Mouse (Mus musculus) thymus, postnatal 25 days (tissue): ENCODE data around the gene Nbeal2.
A peak's percentile ranks its signal among the peaks of the same experiment; 100 is the strongest.
"Not testable (repeated sequence)": the region's sequence is repeated elsewhere in the genome, so short reads cannot be mapped to it uniquely, and the experiment has no call there.

ENCODE experiments used
- DNase-seq: peaks from one replicate; pipeline ENCODE4 v3.0.0; 2022

Gene Nbeal2

DNA sequence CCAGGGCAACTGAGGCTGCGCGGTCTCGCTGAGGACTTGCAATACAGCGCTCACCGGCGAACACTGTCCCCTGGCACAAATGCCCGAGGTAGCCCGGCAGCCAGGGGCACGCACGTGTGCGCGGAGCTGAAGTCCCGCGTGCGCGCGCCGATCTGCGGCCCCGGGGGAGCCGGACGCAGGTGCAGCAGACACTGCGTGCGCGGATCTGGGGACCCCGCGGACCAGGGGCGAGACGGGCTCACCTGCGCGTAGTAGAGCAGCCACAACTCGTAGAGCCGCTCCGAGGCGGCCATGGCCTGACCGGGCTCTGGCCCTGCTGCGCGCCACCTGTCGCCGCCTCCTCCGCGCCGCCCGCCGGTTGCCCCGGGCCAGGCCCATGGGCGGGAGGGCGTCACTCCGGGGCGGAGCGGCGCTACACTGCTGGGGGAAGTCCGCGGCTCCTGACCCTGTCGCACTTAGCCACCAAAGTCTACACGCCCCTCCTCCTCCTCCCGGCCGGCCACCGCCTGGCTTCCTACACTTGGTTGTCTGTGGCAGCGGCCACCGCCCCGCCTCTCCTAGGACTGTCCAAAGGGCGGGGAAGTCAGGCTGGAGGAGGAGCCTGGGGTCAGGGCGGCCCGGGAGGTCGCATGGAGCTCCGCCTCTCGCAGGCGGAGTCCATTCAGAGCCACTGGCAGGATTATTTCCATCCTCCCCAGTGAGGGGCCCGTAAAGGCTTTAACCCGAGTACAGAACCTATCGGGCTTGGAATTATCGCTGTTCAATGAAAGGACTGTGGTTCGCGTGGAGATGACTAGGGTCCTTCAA, at the start of gene Nbeal2:
Gene Nbeal2, minus strand, starts transcription at position 507 of the 807 bp plus-strand sequence.
- peak; percentile 86 for DNase-seq

DNA sequence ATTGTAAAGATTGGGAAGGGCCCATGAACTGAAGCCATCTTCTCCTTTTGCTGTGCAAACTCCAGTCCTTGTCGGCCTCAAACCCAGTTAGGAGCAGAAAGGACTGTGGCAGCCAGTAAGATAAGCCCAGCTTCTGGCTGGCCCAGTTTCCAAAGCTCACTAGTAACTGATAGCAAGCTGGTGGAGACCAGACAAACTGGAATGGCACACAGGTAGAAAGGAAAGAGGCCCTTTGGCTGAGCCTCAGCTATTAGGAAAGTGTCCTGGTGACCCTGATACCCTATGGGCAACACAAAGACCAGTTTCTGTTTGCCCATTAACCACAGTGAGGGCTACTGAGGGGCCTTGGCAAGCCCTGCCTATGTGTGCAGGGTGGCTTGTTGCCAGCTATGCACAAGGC, 48.9 kb upstream of the Nbeal2 start:
- no peak for DNase-seq

DNA sequence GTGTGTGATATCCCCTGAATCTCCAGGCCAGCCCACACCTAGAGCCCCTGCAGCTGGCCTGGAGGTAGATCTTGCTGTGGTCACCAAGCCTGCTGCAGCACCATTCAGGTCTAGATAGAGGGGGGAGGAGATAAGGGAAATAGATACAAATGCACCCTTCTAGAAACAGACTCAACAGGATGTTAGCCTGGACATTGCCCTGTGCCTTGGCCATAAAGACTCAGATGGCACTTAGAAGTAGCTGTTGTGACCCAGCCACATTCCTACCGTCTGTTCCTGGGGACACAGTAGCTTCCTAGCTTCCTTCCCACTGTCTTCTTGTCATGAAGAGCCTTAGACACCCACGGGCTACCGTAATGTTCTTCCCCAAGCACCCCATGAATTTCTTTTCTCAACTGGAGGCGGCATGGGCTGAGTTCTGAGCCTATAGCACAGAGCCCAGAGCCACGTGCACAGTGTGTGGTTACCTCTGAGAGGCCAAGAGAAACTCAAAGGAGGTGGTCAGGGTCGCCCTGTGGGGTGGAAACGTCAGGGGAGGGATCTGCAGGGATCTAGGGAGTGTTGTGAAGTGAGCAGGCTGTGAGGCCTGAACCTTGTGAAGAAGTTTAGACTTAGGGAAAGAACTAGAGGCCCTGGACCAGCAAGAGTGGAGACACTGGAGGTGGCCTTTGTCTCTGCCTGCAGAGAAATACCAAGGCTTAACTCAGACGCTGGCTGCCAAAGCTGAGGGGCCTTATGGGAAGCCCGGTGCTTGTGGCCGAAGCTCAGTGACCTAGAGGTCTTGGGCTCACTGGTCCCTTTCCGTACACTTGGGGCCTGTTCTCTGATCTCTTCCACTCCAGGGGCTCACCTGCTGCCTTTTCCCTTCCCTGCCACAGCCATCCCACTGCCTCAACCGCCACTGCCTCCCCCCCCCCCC, 47.4 kb upstream of the Nbeal2 start:
- DNase-seq = no peak

DNA sequence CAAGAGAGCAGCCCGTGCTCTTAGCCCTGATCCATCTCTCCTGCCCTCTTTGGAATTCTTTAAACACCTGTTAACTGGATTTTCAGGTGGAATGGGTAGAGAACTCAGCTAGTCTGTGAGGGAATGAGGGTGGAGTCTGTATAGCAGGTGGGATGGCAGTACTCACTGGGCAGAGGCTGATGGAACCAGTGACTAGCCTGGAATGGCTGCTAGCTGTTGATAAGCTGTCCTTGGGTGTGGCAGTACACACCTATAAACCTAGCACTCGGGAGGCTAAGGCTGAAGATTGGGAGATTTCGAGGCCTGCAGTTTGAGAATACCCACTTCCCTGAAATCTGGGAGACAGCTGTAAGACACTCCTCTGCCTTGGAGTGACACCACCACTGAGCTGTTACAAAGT, 45.6 kb upstream of the Nbeal2 start:
- DNase-seq = no peak

DNA sequence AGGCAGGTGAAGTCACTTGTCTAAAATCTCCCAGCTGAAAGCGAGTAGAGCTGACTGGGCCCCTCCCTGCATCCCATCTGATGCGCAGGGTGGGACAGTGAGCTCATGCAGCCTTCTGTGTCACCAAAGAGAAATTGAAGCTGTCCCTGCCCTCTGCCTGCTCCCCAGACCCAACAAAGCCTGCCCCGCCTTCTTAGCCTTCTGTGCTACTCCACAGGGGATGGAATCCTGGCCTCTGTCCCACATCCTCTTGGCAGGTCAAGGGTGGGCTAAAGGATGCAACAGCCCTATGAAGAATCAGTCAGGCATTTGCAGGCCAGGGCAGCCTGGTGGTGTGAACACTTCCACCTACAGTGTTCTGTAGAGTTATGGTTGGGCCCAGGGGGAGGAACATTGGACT, 43.5 kb upstream of the Nbeal2 start:
- no peak for DNase-seq

DNA sequence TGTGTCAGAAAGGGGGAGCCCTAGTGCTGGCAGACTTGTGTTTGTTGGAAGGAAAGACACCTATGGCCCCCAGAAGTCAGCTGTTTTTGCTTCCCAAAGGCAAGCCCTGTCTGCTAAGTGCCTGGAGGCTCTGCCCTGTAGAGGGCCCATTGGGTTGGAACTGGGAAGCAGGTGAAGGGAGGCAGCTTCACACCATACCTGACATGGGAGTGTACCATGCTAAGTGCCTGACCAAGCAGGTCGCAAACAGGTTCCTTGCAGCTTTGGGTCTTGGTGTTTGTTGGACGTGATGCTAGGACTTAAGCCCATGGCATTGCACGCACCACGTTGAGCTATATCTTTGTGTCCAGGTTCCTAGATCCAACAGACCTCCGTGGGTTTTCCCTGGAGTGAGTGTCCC, 42.5 kb upstream of the Nbeal2 start:
- DNase-seq = no peak

DNA sequence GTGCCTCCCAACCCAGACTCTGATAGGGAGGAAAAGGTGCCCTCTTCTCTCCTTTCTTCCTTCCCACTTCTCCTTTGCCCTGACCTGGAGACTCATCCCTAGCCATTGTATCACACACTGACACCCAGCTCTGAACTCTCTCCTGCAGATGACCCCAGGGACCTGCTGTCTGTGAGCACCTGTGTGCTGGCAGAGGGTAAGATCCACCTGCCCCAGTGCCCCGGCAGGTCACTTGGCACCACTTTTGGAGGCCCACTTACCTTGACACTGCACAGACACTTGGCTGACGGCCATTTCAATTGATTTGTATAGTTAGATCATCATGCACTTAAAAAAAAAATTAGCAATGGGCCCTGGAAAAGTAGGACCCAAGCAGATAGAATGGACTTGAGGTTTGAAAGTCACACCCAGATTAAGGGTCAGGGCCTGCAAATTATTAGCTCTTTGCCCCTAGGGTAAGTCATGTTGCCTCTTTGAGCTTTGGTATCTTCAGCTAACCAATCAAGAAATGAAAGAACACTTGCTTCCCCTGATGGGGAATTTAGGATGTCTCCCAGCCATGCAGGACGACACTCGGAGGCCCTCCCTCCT, 41.3 kb upstream of the Nbeal2 start:
- DNase-seq = no peak

DNA sequence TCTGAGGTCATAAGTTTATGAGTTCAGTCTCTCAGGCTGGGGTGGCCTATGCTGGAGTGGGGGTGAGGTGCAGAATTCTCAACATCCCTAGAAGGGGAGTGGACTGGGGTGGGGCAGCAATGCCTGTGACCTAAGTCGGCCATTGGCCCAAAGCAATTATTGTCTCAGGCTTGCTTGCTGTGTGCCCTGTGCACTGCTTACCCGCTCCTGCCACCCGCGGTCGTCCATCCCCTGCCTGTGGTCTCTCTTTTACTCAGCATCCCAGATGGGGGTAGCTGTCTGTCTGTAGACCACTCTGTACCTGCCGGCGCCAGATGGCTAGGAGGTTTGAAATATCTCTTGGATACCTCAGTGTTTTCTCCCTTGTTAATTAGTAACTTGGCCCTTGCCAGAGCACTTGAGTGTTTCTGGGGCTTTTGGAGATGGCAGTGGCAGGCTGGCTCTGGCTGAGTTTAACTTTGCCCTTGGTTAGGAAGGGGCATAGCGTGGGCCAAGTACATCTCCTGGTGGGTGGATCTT, 35.4 kb upstream of the Nbeal2 start:
- no peak for DNase-seq

DNA sequence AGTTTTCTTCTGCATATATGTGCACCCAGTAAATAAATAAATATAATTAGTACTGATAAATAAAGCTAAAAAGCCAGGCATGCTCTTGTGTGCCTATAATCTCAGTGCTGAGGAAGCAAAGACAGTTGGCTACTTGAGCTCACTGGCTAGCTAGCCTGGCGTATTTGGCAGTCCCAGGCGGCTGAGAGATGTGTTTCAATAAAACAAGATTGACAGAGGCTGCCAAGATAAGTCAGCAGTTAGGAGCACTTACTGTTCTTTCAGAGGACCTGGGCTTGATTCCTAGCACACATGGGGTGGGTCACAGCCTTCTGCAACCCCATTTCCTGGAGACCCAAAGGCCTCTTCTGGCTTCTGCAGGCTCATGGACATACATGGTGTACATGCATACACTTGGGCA, 33.9 kb upstream of the Nbeal2 start:
- DNase-seq = no peak

DNA sequence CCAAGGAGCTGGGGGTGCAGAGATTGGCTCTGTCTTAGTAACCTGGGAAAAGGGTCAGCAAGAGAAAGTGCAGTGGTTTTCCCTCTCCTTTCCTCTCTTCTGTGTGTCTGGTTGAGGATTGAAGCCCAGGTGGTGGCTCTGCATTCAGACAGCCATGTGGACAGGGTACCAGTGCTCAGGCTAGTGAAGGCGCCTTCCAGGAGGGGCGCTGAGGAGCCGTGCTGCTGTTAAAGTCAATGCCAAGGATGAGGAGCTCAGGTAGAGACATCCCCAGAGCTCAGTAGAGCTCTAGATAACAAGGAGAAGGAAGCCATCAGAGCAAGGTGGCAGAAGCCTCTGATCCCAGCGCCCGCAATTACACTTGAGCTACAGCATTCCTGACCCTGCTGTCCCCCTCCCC, 33.1 kb upstream of the Nbeal2 start:
- no peak for DNase-seq

DNA sequence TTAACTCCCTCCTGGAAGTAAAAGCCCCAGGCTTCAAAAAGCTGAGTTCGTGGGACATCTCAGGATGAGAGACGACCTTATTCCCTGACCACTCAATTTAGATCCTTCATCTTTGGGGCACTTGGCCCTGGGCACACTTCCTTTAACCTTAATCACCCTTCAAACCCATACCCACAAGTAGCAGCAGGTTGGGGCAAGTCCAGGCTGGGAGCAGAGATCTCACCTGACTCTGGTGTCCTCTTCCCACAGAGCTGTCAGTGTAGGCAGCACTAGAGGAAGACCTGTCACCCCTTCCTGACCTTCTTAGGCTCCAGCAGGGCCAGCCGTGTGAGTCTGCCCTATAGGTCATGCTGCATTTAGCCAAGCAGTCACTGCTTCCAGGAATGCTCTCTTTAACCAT, 32.5 kb upstream of the Nbeal2 start:
- DNase-seq = no peak

DNA sequence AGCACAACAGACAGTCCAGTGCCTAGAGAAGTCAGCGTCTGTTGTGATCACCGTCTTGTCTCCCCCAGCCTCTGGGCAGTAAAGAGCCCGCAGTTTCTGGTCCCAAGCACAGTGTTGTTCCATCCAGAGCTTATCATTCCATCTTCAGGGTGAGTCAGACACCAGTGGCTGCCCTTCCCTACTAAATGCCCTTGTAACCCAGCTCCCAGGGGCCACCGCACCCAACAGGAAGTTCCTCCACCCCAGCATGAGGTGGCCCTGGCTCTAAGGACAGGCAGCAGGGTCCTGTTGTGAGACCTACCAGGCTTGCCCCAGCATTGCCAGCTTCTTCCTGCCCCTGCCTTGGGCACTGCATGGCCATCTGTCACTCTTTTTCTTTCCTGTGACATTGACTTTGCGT, 31.6 kb upstream of the Nbeal2 start:
- no peak for DNase-seq

DNA sequence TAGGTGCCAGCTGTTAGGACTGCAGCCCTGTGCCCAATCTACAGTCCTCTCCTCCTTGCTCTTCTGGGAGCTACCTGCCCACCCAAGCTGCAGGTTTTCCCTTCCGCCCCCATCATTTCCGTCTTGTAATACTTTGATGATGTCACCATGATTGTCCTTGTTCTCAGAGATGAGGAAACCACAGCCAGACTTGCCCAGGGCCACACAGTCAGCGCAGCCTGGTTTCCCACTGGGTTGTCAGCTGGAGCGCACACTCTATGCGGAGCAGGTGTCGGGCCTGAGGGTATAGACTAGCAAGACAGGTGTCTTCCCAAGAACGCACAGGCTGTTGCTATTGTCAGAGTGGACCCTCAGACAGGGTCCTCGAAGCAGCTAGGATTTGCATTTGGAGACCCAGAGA, 31.2 kb upstream of the Nbeal2 start:
- peak; percentile 13 for DNase-seq

DNA sequence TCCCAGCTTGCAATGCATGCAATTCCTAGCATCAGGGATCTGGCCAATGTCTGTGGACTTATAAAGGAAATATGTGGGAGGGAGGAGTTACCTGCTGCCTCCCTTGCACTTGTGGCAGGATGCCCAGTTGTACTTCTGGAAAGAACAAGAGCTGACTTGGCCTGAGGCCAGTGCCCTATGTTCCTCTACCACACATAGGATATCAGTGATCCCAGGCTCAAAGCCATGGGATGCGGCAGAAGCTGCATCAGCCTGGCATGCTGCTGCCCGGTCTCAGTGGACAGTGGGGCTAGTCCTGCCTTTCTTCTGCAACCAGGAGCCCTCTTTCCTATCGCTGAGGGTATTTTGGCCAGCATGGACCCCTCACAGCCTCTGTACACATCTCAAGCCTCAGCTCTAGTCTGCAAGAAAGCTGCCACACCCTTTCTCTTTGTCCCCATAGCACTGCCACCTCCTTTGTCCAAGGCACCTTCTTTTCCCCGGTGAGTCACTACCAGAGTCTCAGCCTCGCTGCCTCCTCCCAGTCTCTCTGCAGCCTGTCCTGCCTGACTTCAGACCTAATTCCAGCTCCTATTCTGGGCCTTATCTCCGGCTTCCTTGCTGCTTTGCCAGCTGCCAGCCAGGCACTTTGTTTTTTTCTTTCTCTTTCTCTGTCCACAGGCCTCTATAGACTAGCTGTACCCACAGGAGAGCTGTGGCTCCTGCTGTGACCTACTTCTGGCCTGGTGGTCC, 30.3 kb upstream of the Nbeal2 start:
- DNase-seq = peak; percentile 5

DNA sequence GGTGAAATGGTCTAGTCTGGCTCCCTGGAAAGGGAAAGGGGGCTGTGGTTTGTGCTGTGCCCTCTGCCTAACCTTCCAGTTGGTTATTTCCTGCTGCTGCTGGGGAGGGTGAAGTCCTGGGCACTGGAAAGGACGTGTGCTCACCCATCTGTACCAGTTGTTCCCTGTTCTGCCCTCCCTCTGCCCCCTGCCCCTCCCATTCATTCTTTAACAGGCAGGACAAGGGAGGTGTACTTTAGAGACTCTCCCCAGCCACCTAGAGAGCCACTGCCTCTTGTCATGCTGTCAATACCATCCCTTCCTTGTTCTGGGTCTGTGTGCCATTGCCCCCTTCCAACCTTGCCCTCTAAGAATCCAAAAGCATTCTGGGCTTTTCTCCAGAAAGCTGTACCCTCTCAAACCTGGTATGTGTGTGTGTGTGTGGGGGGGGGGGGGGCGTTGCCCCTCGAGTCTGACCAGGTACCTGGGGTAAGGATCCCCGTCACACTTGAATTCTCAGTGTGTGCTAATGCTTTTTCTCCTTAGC, 29.7 kb upstream of the Nbeal2 start:
- DNase-seq = no peak

DNA sequence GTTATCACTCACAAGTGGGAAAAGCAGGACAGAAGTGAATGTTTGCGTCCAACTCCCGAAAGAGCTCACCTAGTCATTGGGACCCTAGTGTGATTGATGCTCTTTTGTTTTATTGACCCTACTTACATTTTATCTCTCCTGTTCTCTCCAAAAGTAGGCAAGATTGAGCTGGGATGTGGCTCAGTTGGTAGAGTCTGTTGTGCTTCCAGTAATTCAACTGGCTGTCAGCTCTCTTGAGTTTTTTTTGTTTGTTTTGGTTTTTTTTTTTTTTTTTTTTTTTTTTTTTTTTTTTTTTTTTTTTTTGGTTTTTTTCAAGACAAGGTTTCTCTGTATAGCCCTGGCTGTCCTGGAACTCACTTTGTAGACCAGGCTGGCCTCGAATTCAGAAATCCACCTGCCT, 28.7 kb upstream of the Nbeal2 start:
- DNase-seq = not testable (repeated sequence)

DNA sequence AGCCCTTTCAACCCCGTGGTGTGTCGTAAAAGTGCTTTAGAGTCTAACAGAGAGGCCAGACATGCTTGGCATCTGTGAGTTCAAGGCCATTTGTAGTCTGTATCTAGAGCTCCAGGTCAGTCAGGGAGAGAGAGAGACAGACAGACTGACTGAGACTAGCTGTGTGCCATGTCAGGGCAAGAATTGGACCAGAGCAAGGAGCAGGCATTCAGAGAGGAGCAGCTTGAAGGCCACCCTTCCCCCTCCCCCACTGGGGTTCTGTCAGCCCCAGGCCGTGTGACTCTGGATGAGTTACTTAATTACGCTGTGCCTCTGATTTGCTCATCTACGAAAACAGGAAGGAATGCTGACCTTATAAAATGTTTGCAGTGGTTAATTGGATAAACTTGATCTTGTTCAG, 28.3 kb upstream of the Nbeal2 start:
- no peak for DNase-seq

DNA sequence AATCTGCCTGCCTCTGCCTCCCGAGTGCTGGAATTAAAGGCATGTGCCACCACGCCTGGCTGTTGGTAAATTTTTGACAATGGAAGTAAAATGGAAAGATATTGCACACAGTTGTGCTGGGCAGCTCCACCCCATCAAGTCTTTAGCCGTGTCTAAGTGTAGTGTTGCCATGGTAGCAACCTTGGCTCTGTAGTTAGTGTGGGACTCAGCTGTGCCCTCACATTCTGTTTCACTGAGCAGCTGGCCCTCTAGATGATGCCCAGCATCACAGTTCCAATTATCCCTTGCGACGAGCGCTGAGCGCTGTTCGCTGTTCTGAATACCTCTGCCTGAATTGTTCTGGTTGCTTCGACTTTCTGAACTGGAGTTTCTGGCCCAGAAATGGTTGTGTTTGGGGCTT, 27.9 kb upstream of the Nbeal2 start:
- DNase-seq = no peak

DNA sequence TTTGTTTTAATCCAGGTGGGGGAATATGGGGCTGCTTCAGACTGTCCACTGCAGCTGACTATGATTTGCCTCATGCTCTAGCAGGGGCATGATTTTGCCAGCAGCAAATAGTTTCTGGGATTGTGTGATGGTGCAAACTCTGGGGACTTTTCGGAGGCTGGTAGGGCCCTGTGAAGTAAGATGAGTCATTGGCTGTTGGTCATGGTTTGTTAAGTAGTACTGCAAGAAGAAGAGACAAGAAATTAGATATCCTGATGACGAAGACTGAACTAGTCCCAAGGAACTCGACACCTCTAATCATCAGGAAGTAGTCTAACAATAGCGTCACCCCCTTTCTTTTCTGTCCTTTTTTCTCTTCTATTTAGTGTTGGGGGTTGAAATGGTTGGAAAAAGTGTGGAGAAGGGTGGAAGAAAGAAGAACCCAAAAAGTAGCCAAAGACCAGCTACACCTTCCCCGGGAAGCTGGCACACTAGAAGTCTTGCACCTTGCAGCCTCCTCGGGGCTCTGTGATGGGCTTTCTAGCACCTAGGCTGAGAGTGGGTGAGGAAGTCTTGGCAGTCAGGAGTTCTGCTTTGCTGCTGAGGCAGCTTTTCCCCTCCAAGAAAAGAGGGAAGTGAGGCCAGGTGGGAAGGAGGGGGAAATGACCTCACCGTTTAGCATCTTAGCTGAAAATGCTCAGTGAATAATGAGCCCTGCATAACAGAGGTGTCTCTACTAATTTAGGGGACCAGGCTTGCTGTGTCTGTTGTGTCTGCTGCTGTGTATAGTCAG, 27.0 kb upstream of the Nbeal2 start:
- no peak for DNase-seq

DNA sequence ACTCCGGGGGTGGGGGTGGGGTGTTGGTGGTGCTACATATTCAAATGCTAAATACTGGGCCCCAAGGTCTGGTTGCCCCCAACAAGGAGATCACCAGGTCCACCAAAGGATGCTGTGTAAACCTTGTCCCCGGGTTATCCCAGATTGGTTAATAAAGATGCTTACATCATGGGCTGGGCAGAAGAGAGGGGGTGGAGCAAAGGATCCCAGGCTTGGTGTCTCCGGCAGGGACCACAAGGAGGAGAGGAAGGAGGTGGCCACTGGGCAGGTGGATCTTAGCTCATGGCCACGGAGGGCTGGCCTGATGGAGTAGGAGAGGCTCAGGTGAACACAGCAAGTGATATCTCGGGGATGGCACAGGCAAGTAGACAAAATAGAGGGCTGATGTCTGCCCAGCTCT, 24.9 kb upstream of the Nbeal2 start:
- DNase-seq = no peak

DNA sequence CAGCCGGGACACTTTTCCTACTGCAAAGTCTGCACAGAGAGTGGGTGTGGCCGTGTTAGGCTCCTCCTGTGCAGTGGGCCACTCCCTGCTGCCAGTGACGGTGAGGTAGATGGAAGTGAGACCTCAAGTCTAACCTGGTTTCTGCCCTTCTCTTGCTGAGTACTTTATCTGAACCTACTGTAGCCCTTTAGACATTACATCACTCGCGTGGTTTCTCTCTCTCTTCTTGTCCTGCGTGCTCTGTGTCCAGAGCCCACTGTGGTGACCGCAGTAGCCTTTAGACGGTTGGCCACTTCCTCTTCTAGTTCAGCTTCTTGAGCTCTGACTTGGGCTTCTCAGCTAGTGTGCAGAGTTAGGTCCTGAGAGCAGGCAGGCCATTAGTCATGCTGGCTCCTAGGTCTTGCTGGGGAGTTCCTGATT, 22.5 kb upstream of the Nbeal2 start:
- no peak for DNase-seq
